ENCODE assay signal across 18 mouse cellular contexts in genomic region chr11:32536954-32537353, GRCm38 (mm10). TPM values are rescaled to one million over a fixed set of nuclear protein-coding genes. Genes with fewer than 3 reads are reported as not detected.
DNase-seq lines count a peak whose midpoint lies in the region; ATAC-seq lines count a peak whose summit lies in the region.
"Had no signal": no experiment of that assay in that cellular context is flagged by ENCODE, and none has a peak within 500 bp of the region (broad histone marks: within the 10 kb centered on the region; RNA-seq: fewer than 3 reads in every experiment).

No protein-coding gene starts in this region.

- H3K9ac ChIP-seq in neural tube, embryonic 12.5 days = no peak overlapping the region
- H3K9ac ChIP-seq: liver, embryonic 15.5 days had no signal

- DNase-seq in CD4-positive, CD25-positive, alpha-beta regulatory T cell, adult 2 months (ENCODE audit: low read depth, low spot score) = peak; percentile 57
- DNase-seq in embryo, embryonic 10 days (ENCODE audit: low spot score) = peak; percentile 69
- no peak for DNase-seq in adrenal gland, postnatal 25 days
- no peak for DNase-seq in adrenal gland, postnatal 36 days
- DNase-seq: adrenal gland, adult 8-10 months; cerebellum, adult 11 months; heart, postnatal 10 days; kidney, adult 11 months; right cerebral cortex, postnatal 14 days had no signal

- no peaks in the 10 kb centered on the region for H3K9me3 ChIP-seq in megakaryocyte, embryonic 14.5 days
- no peaks in the 10 kb centered on the region for H3K9me3 ChIP-seq in neural tube, embryonic 12.5 days
- H3K9me3 ChIP-seq: embryonic facial prominence, embryonic 10.5 days; liver, embryonic 15.5 days had no signal

- peaks cover 90% of the 10 kb centered on the region for H3K4me1 ChIP-seq in megakaryocyte, embryonic 14.5 days
- H3K4me1 ChIP-seq in neural tube, embryonic 12.5 days = peaks cover 49% of the 10 kb centered on the region

- no peak for ATAC-seq in CD4-positive, CD25-positive, alpha-beta regulatory T cell, adult 4 months
- ATAC-seq in megakaryocyte, adult 5-6 weeks (ENCODE audit: poor library complexity, severe bottlenecking) = no peak
- ATAC-seq in neural tube, embryonic 12.5 days (ENCODE audit: low FRiP score, low read depth) = 0 out of 2 replicates have a peak, but pooled peaks have one; percentile 23

- H3K36me3 ChIP-seq in megakaryocyte, embryonic 14.5 days (replicated peaks; ENCODE audit: low read length) = peaks cover 61% of the 10 kb centered on the region
- no peaks in the 10 kb centered on the region for H3K36me3 ChIP-seq in neural tube, embryonic 12.5 days
- H3K36me3 ChIP-seq: embryonic facial prominence, embryonic 10.5 days had no signal

- WGBS in neural tube, embryonic 12.5 days = 23% methylated on average over 7 of the region's 7 CpGs

- H3K27ac ChIP-seq in neural tube, embryonic 12.5 days = peak overlapping the region; percentile 37; the same call in 1 of the 2 replicates
- H3K27ac ChIP-seq: embryonic facial prominence, embryonic 10.5 days; macrophage had no signal

- H3K4me3 ChIP-seq in megakaryocyte, embryonic 14.5 days (replicated peaks) = peak overlapping the region; percentile 82
- no peak overlapping the region for H3K4me3 ChIP-seq in neural tube, embryonic 12.5 days
- H3K4me3 ChIP-seq: embryonic facial prominence, embryonic 10.5 days; liver, embryonic 15.5 days had no signal

- no peak overlapping the region for H3K4me2 ChIP-seq in neural tube, embryonic 12.5 days (replicated peaks)
- H3K4me2 ChIP-seq: liver, embryonic 15.5 days had no signal

- H3K27me3 ChIP-seq in megakaryocyte, embryonic 14.5 days (replicated peaks) = no peaks in the 10 kb centered on the region
- peaks cover 7% of the 10 kb centered on the region; the same call in 1 of the 2 replicates for H3K27me3 ChIP-seq in neural tube, embryonic 12.5 days (replicated peaks)
- H3K27me3 ChIP-seq: liver, embryonic 15.5 days had no signal

RNA-seq across cellular contexts. Expression of gene Stk10, which starts 3.8 kb away (rescaled TPM):
- 100 to 1,000 TPM in 1 of 2 experiments, 10 to 100 TPM in 1; 84.0 to 217 TPM for polyA plus RNA-seq in CD4-positive, CD25-positive, alpha-beta regulatory T cell, adult 4 months (2017; shearing (Covaris generic))
- polyA plus RNA-seq in megakaryocyte, embryonic 14.5 days (2012; ENCODE audit: insufficient read depth, low replicate concordance) = 21.6 and 28.3 TPM in 2 replicates
- total RNA-seq in megakaryocyte, adult 5-6 weeks (2015) = 88.8 and 98.5 TPM in 2 replicates
- 115 and 125 TPM in 2 replicates for total RNA-seq in megakaryocyte, adult 5-6 weeks (2017)
- 3.2 and 4.1 TPM in 2 replicates for polyA plus RNA-seq in neural tube, embryonic 12.5 days (2016; fragmentation: Nextera tagmentation; extraction: Ambion mirVana)
- total RNA-seq in adrenal gland, postnatal 25 days (2021) = 10.3 TPM in 2 replicates
- 10 to 100 TPM in 1 of 2 experiments, 1 to 10 TPM in 1; 9.0 to 13.3 TPM for total RNA-seq in adrenal gland, postnatal 36 days (2021)

RNA-seq across cellular contexts. Expression of gene Efcab9, which starts 5.1 kb away (rescaled TPM):
- 1 to 10 TPM in 1 of 2 experiments, under 1 TPM in 1; 0.87 to 1.1 TPM for polyA plus RNA-seq in CD4-positive, CD25-positive, alpha-beta regulatory T cell, adult 4 months (2017; shearing (Covaris generic))
- 0.38 TPM in 1 of 2 replicates, not detected in the other for polyA plus RNA-seq in megakaryocyte, embryonic 14.5 days (2012; ENCODE audit: insufficient read depth, low replicate concordance)
- total RNA-seq in megakaryocyte, adult 5-6 weeks (2015) = 0.20 and 2.2 TPM in 2 replicates
- total RNA-seq in megakaryocyte, adult 5-6 weeks (2017) = 1.6 and 2.0 TPM in 2 replicates
- 0.51 TPM in 1 of 2 replicates, not detected in the other for polyA plus RNA-seq in neural tube, embryonic 12.5 days (2016; fragmentation: Nextera tagmentation; extraction: Ambion mirVana)
- total RNA-seq in adrenal gland, postnatal 25 days (2021) = 1.5 TPM in 1 of 2 replicates, not detected in the other
- 1 to 10 TPM in 1 of 2 experiments, under 1 TPM in 1; 0.89 to 1.2 TPM for total RNA-seq in adrenal gland, postnatal 36 days (2021)
- total RNA-seq: granulocyte monocyte progenitor cell, adult 5-6 weeks had no signal
- polyA plus RNA-seq: embryonic facial prominence, embryonic 10.5 days; macrophage; neural tube, embryonic 14.5 days had no signal

Comparison
In these comparisons a context has a peak if more than half of its experiments do, and no peak if none do; other contexts are left out.
1. DNase-seq: peak in CD4-positive, CD25-positive, alpha-beta regulatory T cell, adult 2 months (single experiment) and embryo, embryonic 10 days (single experiment); none in adrenal gland, postnatal 25 days (single experiment) and adrenal gland, postnatal 36 days (0 of 2).